Mouse (Mus musculus): ENCODE results near the gene Cetn3. TPM values are rescaled to one million over a fixed set of nuclear protein-coding genes. Genes with fewer than 3 reads are reported as not detected.

The Cetn3 gene
- polyA plus RNA-seq, 1 experiment from 2014 or later, result 86.1 TPM

- Histone ChIP-seq H3K9ac (replicated peaks) (no peak overlapping the region), H3K4me3 (ENCODE audit: low read depth, low read length) (no peak overlapping the region), H3K9me3 (ENCODE audit: low read length) (no peaks in the 10 kb centered on the region), H3K36me3 (replicated peaks; ENCODE audit: insufficient read depth, low read length) (no peaks in the 10 kb centered on the region), H3K27ac (ENCODE audit: low read depth) (no peak overlapping the region), H3K4me1 (ENCODE audit: insufficient read depth) (no peaks in the 10 kb centered on the region), H3K27me3 (ENCODE audit: insufficient read depth, low read length) (no peaks in the 10 kb centered on the region), H3K4me2 (ENCODE audit: low read depth, low read length) (no peak overlapping the region)
- ATAC-seq (no peak), DNase-seq (no peak)
- WGBS (ENCODE audit: insufficient replicate concordance), result 79% methylated on average over 7 of the region's 7 CpGs
- no peak for TF ChIP-seq CTCF (IDR thresholded peaks at IDR 0.05; ENCODE audit: low read depth)
- no peak for TF ChIP-seq EP300 (IDR thresholded peaks at IDR 0.05; ENCODE audit: low read depth)
These were observed 49.0 kb downstream of the Cetn3 start for GRCm38 (mm10) chr13:81831838-81832237.

- H3K27me3 ChIP-seq (ENCODE audit: insufficient read depth, low read length), result no peaks in the 10 kb centered on the region
- no peaks in the 10 kb centered on the region for H3K36me3 ChIP-seq (replicated peaks; ENCODE audit: insufficient read depth, low read length)
- DNase-seq (no peak), ATAC-seq (no peak)
- H3K4me2 ChIP-seq (ENCODE audit: low read depth, low read length), result no peak overlapping the region
- H3K9me3 ChIP-seq (ENCODE audit: low read length), result no peaks in the 10 kb centered on the region
- 70% methylated on average over 9 of the region's 9 CpGs for WGBS (ENCODE audit: insufficient replicate concordance)
- H3K9ac ChIP-seq (replicated peaks), result no peak overlapping the region
- H3K27ac ChIP-seq (ENCODE audit: low read depth), result no peak overlapping the region
- no peak overlapping the region for H3K4me3 ChIP-seq (ENCODE audit: low read depth, low read length)
- TF ChIP-seq EP300 (IDR thresholded peaks at IDR 0.05; ENCODE audit: low read depth), result no peak
- no peak for TF ChIP-seq CTCF (IDR thresholded peaks at IDR 0.05; ENCODE audit: low read depth)
- H3K4me1 ChIP-seq (ENCODE audit: insufficient read depth), result no peaks in the 10 kb centered on the region
These were observed 53.7 kb downstream of the Cetn3 start for GRCm38 (mm10) chr13:81836386-81837177.

- Histone ChIP-seq H3K9ac (replicated peaks) (no peak overlapping the region), H3K36me3 (replicated peaks; ENCODE audit: insufficient read depth, low read length) (no peaks in the 10 kb centered on the region), H3K4me3 (ENCODE audit: low read depth, low read length) (no peak overlapping the region), H3K27ac (ENCODE audit: low read depth) (no peak overlapping the region), H3K4me1 (ENCODE audit: insufficient read depth) (no peaks in the 10 kb centered on the region), H3K9me3 (ENCODE audit: low read length) (no peaks in the 10 kb centered on the region), H3K27me3 (ENCODE audit: insufficient read depth, low read length) (no peaks in the 10 kb centered on the region), H3K4me2 (ENCODE audit: low read depth, low read length) (no peak overlapping the region)
- DNase-seq (no peak), ATAC-seq (no peak)
- WGBS (ENCODE audit: insufficient replicate concordance), result 83% methylated on average over 5 of the region's 5 CpGs
- TF ChIP-seq EP300 (IDR thresholded peaks at IDR 0.05; ENCODE audit: low read depth), result no peak
- TF ChIP-seq CTCF (IDR thresholded peaks at IDR 0.05; ENCODE audit: low read depth), result no peak
These were observed 55.1 kb downstream of the Cetn3 start for GRCm38 (mm10) chr13:81838016-81838415.

GRCm38 (mm10) chr13:81838948-81839347 is 56.1 kb downstream of the Cetn3 start:
- no peak overlapping the region for H3K9ac ChIP-seq (replicated peaks)
- no peak overlapping the region for H3K4me2 ChIP-seq (ENCODE audit: low read depth, low read length)
- TF ChIP-seq EP300 (IDR thresholded peaks at IDR 0.05; ENCODE audit: low read depth) (no peak), CTCF (IDR thresholded peaks at IDR 0.05; ENCODE audit: low read depth) (no peak)
- H3K4me1 ChIP-seq (ENCODE audit: insufficient read depth), result no peaks in the 10 kb centered on the region
- H3K36me3 ChIP-seq (replicated peaks; ENCODE audit: insufficient read depth, low read length), result no peaks in the 10 kb centered on the region
- no peak for ATAC-seq
- no peak overlapping the region for H3K27ac ChIP-seq (ENCODE audit: low read depth)
- H3K27me3 ChIP-seq (ENCODE audit: insufficient read depth, low read length), result no peaks in the 10 kb centered on the region
- no peak for DNase-seq
- H3K9me3 ChIP-seq (ENCODE audit: low read length), result no peaks in the 10 kb centered on the region
- H3K4me3 ChIP-seq (ENCODE audit: low read depth, low read length), result no peak overlapping the region

GRCm38 (mm10) chr13:81840246-81840645 is 57.4 kb downstream of the Cetn3 start:
- Histone ChIP-seq H3K36me3 (replicated peaks; ENCODE audit: insufficient read depth, low read length) (no peaks in the 10 kb centered on the region), H3K9ac (replicated peaks) (no peak overlapping the region), H3K27ac (ENCODE audit: low read depth) (no peak overlapping the region), H3K27me3 (ENCODE audit: insufficient read depth, low read length) (no peaks in the 10 kb centered on the region), H3K9me3 (ENCODE audit: low read length) (no peaks in the 10 kb centered on the region), H3K4me1 (ENCODE audit: insufficient read depth) (no peaks in the 10 kb centered on the region), H3K4me2 (ENCODE audit: low read depth, low read length) (no peak overlapping the region), H3K4me3 (ENCODE audit: low read depth, low read length) (no peak overlapping the region)
- no peak for ATAC-seq
- TF ChIP-seq CTCF (IDR thresholded peaks at IDR 0.05; ENCODE audit: low read depth), result no peak
- no peak for TF ChIP-seq EP300 (IDR thresholded peaks at IDR 0.05; ENCODE audit: low read depth)
- 71% methylated on average over 5 of the region's 5 CpGs for WGBS (ENCODE audit: insufficient replicate concordance)
- DNase-seq, result no peak

GRCm38 (mm10) chr13:81840646-81841045 is 57.8 kb downstream of the Cetn3 start:
- H3K36me3 ChIP-seq (replicated peaks; ENCODE audit: insufficient read depth, low read length), result no peaks in the 10 kb centered on the region
- H3K4me1 ChIP-seq (ENCODE audit: insufficient read depth), result no peaks in the 10 kb centered on the region
- no peaks in the 10 kb centered on the region for H3K27me3 ChIP-seq (ENCODE audit: insufficient read depth, low read length)
- WGBS (ENCODE audit: insufficient replicate concordance), result 81% methylated on average over 5 of the region's 5 CpGs
- no peak overlapping the region for H3K27ac ChIP-seq (ENCODE audit: low read depth)
- H3K9ac ChIP-seq (replicated peaks), result no peak overlapping the region
- ATAC-seq (no peak), DNase-seq (no peak)
- H3K4me3 ChIP-seq (ENCODE audit: low read depth, low read length), result no peak overlapping the region
- no peaks in the 10 kb centered on the region for H3K9me3 ChIP-seq (ENCODE audit: low read length)
- H3K4me2 ChIP-seq (ENCODE audit: low read depth, low read length), result no peak overlapping the region
- no peak for TF ChIP-seq CTCF (IDR thresholded peaks at IDR 0.05; ENCODE audit: low read depth)
- TF ChIP-seq EP300 (IDR thresholded peaks at IDR 0.05; ENCODE audit: low read depth), result no peak
